Mouse (Mus musculus) lung, postnatal 25 days (tissue): Measurements from ENCODE around the gene Gm14137.
A peak's percentile ranks its signal among the peaks of the same experiment; 100 is the strongest.

ENCODE experiments used
- DNase-seq: peaks from one replicate; pipeline ENCODE4 v3.0.0; 2022; ENCODE audit warnings: low spot score

Gene Gm14137

DNA sequence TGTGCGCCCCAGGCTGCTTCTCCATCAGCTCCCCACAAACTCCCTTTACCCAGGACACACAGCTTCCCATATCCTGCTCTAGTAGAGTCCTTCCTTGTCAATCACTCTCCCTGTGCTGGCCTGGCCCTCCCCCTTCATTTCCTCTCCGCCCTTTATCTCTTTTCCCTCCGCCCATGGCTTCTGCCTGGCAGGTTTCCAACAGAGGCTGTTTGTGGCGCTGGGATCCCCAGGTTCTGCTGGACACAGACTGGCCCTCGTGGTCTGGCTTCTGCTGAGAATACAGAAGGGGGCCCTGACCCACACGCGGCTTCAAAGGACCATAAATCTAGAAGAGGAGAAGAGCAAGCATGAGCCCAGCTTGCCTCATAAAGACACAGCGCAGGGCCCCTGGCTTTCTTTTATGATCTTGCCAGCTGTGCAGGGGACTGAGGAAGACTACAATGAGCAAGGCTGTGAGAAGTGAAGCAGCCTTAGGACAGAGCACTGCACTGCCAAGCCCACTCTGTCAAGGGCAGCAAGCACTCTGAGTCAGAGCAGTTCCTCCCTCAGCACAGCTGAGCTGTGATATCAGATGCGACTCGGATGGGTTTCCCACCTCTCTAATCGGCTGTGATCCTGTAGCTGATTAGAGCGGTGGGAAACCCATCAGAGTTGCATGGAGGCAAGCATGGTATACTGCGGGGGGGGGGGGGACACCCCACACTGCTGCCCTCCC lies 1.3 kb upstream of the Gm14137 start:
- peak; percentile 76 for DNase-seq

DNA sequence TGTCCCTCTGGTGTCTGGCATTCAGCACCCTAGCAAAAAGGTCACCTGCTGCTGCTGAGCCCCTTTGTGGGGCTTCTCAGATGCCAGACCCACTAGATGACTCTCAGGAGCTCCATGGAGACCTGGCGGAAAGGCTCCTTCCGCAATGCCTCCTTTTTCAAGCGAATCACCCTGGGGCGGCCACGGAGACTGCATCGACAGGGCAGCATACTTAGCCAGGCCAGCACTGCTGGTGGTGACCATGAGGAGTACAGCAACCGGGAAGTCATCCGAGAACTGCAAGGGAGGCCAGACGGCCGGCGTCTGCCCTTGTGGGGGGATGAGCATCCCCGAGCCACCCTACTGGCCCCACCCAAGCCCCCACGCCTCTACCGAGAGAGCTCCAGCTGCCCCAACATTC lies 557 bp downstream of the Gm14137 start:
- DNase-seq = no peak

- no peak for DNase-seq
These were observed 1.3 kb downstream of the Gm14137 start for GRCm38 (mm10) chr2:119175614-119176013.

DNA sequence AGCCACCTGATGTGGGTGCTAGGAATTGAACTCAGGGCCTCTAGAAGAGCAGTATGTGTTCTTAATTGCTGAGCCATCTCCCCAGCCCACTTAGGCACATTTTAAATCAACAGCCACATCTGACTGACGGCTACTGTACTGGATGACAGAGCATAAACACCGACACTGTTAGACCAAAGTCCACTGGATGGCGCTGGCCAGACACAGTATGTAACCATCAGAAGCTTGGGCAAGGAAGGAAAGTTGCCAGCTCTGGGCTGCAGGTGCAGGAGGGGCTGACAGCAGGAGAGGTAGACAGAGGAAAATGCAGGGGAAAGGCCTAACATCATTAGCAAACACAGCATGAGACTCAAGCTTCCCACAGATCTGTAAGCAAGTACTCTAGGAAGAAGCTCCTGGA lies 2.5 kb downstream of the Gm14137 start:
- DNase-seq = no peak

GRCm38 (mm10) chr2:119177384-119177939 lies 3.2 kb downstream of the Gm14137 start:
- no peak for DNase-seq

DNA sequence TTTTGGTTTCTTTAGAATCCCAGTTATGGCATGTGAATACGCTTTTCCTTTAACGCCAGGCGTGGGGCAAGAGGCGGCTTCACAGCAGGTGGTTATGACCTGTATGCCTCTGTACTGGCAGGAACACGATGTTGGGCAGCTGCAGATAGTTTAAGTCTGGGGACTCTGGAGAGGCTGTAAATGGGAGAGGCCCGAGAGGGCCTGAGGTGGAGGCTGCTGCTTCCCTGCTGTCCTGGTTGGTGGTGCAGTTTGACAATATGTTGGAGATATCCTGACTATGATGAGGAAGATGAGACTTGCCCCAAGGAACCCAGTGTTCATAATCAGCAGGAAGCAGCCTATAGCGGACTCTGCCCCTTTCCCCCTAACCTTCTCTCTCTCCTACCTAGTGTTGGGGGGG lies 8.6 kb downstream of the Gm14137 start:
- no peak for DNase-seq

DNA sequence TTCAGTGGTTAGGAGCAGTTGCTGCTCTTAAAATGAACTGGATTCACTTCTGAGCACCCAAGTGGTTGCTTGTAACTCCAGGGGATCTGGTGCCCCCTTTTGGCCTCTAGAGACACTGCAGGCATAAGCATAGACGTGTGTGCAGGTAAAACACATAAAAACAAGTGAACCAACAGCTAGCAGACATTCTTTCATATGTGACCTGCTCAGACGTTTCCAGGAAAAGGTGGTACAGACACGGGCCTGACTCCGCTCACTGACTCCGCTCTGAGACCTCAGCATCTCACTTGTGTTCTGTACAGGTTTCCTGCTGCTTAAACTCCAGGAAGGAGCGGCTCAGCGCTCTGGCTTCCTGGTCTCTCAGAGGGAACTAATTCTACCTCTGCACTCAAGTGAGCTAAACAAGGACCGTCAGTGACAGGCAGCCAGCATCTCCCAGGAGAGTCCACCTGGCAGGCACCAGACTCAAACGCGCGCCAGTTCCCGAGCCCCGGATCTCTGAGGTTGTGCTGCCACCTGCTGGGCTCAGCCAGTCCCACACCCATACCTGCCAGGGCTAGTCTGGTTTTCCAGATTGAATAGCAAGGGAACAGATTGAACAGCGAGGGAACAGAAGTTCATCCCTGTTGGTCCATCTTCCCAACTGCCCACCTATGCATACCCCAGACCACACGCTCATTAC lies 14.9 kb downstream of the Gm14137 start:
- DNase-seq = peak; percentile 83

DNA sequence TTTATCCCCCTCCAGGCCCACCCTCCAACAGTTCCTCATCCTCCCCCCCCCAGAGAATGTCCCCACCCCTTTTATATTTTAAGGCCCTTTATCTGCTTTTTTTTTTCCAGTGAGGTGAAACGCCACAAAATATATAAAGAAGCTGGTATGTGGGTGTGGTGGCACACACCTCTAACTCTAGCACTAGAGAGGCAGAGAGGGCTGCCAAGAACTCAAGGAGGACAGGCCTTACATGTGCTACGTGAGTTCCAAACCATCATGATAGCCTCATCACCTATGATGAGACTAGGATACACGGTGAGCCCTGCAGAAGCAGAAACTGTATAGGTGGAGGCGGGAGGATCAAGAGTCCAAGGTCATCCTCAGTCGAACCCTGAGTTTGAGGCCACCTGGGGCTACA lies 16.7 kb downstream of the Gm14137 start:
- no peak for DNase-seq

- DNase-seq = no peak
These were observed 19.8 kb downstream of the Gm14137 start for GRCm38 (mm10) chr2:119194140-119194539.

DNA sequence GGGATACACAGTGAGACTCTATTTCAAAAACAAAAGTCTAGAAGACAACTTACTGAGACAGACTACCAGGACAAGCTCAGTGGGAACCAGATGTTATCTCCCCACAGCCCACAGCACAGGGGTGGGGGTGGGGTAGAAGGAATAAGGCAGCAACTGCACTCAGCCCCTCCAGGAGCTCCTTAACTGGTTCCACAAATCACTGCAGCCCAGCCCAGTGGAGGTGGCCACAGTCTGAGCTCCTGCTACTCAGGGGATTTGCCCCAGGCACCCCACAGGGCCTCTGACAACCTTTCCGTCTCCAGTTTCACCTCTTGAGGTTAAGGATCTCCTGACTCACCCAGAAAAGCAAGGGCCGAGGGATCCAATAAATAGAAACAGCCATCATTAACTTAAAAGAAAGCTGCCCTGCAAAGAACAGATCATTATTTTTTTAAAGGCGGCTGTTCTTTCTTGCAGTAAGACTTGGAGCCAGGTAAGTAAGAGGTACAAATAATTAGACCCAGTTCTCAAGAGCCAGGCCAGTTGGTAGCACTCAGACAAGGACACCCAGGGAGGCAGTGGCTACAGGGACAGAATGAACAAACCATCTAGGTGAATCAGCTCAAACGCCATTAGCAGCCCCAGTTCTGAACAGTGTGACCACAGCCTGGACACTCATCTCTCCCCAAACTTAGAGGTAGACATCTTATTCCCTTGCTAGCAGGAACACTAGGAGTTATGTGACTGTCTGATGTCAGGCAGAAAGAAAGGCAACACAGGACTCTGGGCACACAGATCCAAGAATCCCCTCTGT lies 22.2 kb downstream of the Gm14137 start:
- DNase-seq = no peak

GRCm38 (mm10) chr2:119197493-119197892 lies 23.2 kb downstream of the Gm14137 start:
- DNase-seq = no peak

DNA sequence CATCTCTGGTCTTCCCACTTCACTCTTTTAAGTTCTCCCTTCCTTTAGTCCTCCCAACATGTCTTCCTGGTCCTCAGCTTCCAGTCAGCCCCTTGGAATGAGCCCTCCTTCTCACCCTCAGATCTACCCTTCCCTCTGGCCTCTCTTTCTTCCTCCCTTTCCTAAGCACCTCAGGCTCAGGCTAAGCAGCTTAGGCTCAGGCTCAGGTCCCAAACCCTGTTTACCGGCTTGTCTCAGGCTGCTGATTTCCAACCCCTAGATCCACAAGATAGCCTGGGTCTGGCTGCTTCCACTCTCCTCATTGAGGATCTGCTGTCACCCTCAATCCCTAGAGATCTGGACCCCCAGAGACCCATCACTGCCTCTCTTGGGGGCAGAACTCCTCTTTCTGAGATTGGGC lies 23.7 kb downstream of the Gm14137 start:
- no peak for DNase-seq

DNA sequence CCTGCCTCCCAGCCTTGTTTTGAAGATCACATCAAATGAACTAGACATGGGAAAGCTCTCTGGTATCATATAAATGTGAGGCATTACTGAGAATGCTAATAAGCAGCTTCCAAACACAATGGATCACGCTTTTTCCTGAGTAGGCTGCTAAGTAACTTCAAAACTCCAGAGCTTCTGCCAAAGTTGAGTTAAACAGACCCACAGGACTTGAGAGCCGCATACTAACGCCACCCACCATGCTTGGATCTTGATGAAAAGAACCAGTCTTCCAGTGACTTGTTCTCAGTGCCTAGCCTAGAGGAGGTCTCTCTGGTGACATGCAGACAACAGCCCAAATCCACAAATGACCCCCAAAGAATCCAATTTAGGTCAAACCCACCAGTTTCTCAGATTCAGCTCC lies 24.6 kb downstream of the Gm14137 start:
- DNase-seq = no peak

GRCm38 (mm10) chr2:119202914-119203453 lies 28.7 kb downstream of the Gm14137 start:
- DNase-seq = peak; percentile 23

DNA sequence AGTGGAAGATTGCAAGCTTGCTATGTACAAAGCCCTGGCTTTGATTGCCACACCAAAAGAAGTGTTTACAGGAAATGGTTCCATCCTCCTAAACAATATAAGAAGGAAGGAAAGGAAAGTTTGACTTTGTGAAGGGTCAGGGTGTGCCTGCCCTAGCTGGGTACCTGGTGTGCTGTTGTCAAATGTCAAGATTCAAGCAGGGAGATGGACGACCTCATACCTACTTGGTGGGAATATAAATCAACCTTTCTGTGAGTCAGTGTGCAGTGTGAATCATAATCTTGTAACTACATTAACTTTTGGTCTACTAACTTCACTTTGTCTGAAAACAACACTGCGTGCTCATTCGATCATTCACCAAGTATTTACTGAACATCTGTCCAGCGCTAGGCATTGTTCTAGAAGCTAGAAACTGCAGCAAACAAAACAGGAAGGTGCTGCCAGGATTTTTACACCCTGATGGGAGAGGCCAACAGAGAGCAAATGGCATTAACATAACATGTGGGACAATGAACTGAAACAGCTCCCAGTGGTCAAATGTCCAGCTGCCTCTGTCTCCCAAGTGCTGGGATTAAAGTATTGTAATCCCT lies 29.7 kb downstream of the Gm14137 start:
- DNase-seq = no peak

DNA sequence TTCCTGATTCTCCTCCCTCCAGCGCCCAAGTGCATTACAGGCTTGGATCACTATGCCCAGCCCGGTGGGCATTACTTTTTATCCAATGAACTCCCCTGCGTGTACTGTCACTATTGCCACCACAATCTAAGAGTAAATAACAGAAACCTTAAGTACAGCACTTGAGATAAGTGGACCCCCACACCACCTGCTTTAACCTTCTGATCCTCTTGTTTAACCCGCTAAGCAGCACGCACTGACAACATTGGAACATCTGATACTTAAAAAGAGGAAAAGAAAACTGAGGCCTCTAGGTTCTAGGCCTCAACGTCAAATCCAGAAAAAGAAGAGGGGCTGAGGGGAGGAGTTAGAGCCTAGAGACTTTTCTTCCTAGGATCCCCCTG lies 33.6 kb downstream of the Gm14137 start:
- no peak for DNase-seq

DNA sequence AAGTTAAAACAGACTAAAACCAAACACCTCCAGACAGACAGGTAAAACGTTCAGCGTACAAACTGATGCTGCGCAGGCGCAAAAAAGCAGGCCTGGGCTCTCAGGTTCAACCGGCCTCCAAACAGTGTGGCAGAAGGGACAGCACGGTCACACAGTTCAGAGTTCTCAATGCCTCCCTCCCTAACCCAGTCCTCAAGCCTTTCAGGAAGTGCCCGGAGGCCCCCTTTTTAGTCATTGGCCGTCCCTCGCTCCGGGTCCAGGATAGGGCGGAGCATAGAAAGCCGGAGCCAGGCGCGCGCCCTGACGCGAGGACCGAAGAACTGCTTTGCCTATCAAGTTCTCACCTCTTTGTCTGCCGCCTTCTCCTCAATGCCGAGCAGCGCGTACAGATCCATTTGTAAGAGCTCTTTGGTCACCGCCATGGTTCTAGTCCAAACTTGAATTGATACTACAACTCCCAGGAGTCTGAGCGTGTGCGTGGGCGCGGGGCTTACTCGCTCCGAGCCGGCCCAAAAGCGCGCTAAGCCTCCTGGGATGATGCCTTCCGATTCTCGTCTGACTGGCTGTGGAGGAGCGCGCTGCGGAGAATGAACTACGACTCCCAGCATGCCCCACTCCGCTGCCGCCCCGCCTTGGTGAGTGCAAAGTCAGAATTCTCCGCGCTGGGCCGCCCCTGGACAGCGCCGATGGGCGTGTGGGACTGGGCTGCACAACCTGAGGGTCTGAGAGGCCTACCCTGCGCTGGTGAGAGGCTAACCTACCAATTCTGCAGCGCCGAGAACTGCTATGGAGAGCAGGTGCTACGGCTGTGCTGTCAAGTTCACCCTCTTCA lies 34.3 kb downstream of the Gm14137 start, which contains the start of the genes Zfyve19 and Dnajc17:
Zfyve19 (plus strand) TSS at position 274 of the 832 bp plus-strand sequence.
Dnajc17 (minus strand) TSS at position 452 of the 832 bp plus-strand sequence.
- peak; percentile 97 for DNase-seq

- DNase-seq = no peak
These were observed 34.8 kb downstream of the Gm14137 start for GRCm38 (mm10) chr2:119209176-119209507.
